Mouse (Mus musculus): ENCODE measurements around the gene Narfl.

DNA sequence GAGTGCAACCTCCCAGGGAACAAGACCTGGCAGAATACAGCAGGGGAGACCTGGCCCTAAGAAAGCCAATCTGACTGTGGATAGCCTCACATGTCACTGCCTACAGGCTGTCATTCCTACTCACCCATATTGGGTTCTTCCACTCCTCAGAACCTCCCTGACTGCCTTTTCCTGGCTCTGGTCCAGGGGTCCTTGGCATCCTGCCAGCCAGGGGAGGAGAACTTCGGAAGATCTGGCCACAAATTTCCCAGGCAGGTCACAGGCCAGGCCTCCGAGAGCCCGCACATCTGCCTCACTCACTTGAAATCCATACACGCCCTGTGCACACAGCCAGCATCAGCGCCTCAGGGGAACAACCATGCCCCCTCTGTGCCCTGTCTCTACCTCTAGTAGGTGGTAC is 22.1 kb upstream of the Narfl start:
- TF ChIP-seq EP300 (IDR thresholded peaks at IDR 0.05; ENCODE audit: low read depth) (no peak), CTCF (IDR thresholded peaks at IDR 0.05; ENCODE audit: low read depth) (no peak)
